Mouse (Mus musculus) left cerebral cortex, adult 11 months (tissue): ENCODE results near the gene Gm43552.
"Not testable (repeated sequence)": the region's sequence is repeated elsewhere in the genome, so short reads cannot be mapped to it uniquely, and the experiment has no call there.

ENCODE experiments used
- DNase-seq: peaks from one replicate; pipeline ENCODE4 v3.0.0; 2022; ENCODE audit warnings: low spot score

Gene Gm43552

GRCm38 (mm10) chr5:65491767-65492715 lies 592 bp downstream of the Gm43552 start:
- DNase-seq, result peak; percentile 44

- DNase-seq, result no peak
Observed at GRCm38 (mm10) chr5:65489830-65490229, 2.8 kb downstream of the Gm43552 start.

- no peak for DNase-seq
Observed at GRCm38 (mm10) chr5:65488725-65489124, 3.9 kb downstream of the Gm43552 start.

- DNase-seq, result no peak
Observed at GRCm38 (mm10) chr5:65487381-65487780, 5.3 kb downstream of the Gm43552 start.

- DNase-seq, result no peak
Observed at GRCm38 (mm10) chr5:65486514-65486913, 6.1 kb downstream of the Gm43552 start.

GRCm38 (mm10) chr5:65482996-65483395 lies 9.6 kb downstream of the Gm43552 start:
- no peak for DNase-seq

GRCm38 (mm10) chr5:65480511-65480910 lies 12.1 kb downstream of the Gm43552 start:
- DNase-seq, result no peak

- DNase-seq, result no peak
Observed at GRCm38 (mm10) chr5:65479681-65480445, 12.8 kb downstream of the Gm43552 start.

- DNase-seq, result no peak
Observed at GRCm38 (mm10) chr5:65478224-65478623, 14.4 kb downstream of the Gm43552 start.

- DNase-seq, result not testable (repeated sequence)
Observed at GRCm38 (mm10) chr5:65476739-65477138, 15.9 kb downstream of the Gm43552 start.

- DNase-seq, result no peak
Observed at GRCm38 (mm10) chr5:65475806-65476205, 16.8 kb downstream of the Gm43552 start.

GRCm38 (mm10) chr5:65469766-65470165 lies 22.9 kb downstream of the Gm43552 start:
- peak; percentile 43 for DNase-seq

- no peak for DNase-seq
Observed at GRCm38 (mm10) chr5:65466911-65467310, 25.7 kb downstream of the Gm43552 start.

GRCm38 (mm10) chr5:65460361-65460760 lies 32.3 kb downstream of the Gm43552 start:
- no peak for DNase-seq

GRCm38 (mm10) chr5:65459454-65459853 lies 33.2 kb downstream of the Gm43552 start:
- no peak for DNase-seq

- DNase-seq, result no peak
Observed at GRCm38 (mm10) chr5:65457846-65458245, 34.8 kb downstream of the Gm43552 start.

GRCm38 (mm10) chr5:65457086-65457827 lies 35.4 kb downstream of the Gm43552 start:
- no peak for DNase-seq

GRCm38 (mm10) chr5:65454771-65455170 lies 37.9 kb downstream of the Gm43552 start:
- DNase-seq, result no peak

- DNase-seq, result no peak
Observed at GRCm38 (mm10) chr5:65448941-65449340, 43.7 kb downstream of the Gm43552 start.

- DNase-seq, result no peak
Observed at GRCm38 (mm10) chr5:65447826-65448225, 44.8 kb downstream of the Gm43552 start.

- DNase-seq, result no peak
Observed at GRCm38 (mm10) chr5:65446756-65447155, 45.9 kb downstream of the Gm43552 start.

- DNase-seq, result no peak
Observed at GRCm38 (mm10) chr5:65444981-65445380, 47.7 kb downstream of the Gm43552 start.
